Mouse (Mus musculus): ENCODE measurements at regions not wholly inside any gene's neighbourhood (a gene's known extent, or its start where the extent isn't known, plus 50 kb on each side); places are given as distances from the start of the nearest gene placed in this dataset.
A peak's percentile ranks its signal among the peaks of the same experiment; 100 is the strongest.

- ATAC-seq (replicated peaks; ENCODE audit: poor library complexity): peak; percentile 68
Measured at GRCm38 (mm10) chr13:114672411-114672810, 145.6 kb upstream of the Mocs2 start.

- peak; percentile 43; the same call in 1 of the 2 replicates for ATAC-seq (replicated peaks; ENCODE audit: poor library complexity)
Measured at GRCm38 (mm10) chr13:114679703-114680378, 138.2 kb upstream of the Mocs2 start.

- ATAC-seq (replicated peaks; ENCODE audit: poor library complexity): peak; percentile 81
Measured at GRCm38 (mm10) chr13:114680379-114680733, 137.7 kb upstream of the Mocs2 start.

GRCm38 (mm10) chr13:114681196-114681595 is 136.8 kb upstream of the Mocs2 start:
- ATAC-seq (replicated peaks; ENCODE audit: poor library complexity): no peak

- peak; percentile 28 for ATAC-seq (replicated peaks; ENCODE audit: poor library complexity)
Measured at GRCm38 (mm10) chr13:114681887-114682286, 136.1 kb upstream of the Mocs2 start.

GRCm38 (mm10) chr13:114682891-114683290 is 135.1 kb upstream of the Mocs2 start:
- ATAC-seq (replicated peaks; ENCODE audit: poor library complexity): no peak

GRCm38 (mm10) chr13:114684298-114684697 is 133.7 kb upstream of the Mocs2 start:
- ATAC-seq (replicated peaks; ENCODE audit: poor library complexity): peak; percentile 49

GRCm38 (mm10) chr13:114685368-114685767 is 132.7 kb upstream of the Mocs2 start:
- no peak for ATAC-seq (replicated peaks; ENCODE audit: poor library complexity)

- no peak for ATAC-seq (replicated peaks; ENCODE audit: poor library complexity)
Measured at GRCm38 (mm10) chr13:114712601-114713000, 105.4 kb upstream of the Mocs2 start.

- ATAC-seq (replicated peaks; ENCODE audit: poor library complexity): no peak
Measured at GRCm38 (mm10) chr13:114719771-114720170, 98.3 kb upstream of the Mocs2 start.

- ATAC-seq (replicated peaks; ENCODE audit: poor library complexity): no peak
Measured at GRCm38 (mm10) chr13:114726828-114727227, 91.2 kb upstream of the Mocs2 start.

- ATAC-seq (replicated peaks; ENCODE audit: poor library complexity): peak; percentile 98
Measured at GRCm38 (mm10) chr13:114735066-114735465, 83.0 kb upstream of the Mocs2 start.

- ATAC-seq (replicated peaks; ENCODE audit: poor library complexity): no peak
Measured at GRCm38 (mm10) chr13:114736066-114736465, 82.0 kb upstream of the Mocs2 start.

- no peak for ATAC-seq (replicated peaks; ENCODE audit: poor library complexity)
Measured at GRCm38 (mm10) chr13:114742534-114742933, 75.5 kb upstream of the Mocs2 start.

- ATAC-seq (replicated peaks; ENCODE audit: poor library complexity): peak; percentile 94
Measured at GRCm38 (mm10) chr13:114745814-114746213, 72.2 kb upstream of the Mocs2 start.

- peak; percentile 99 for ATAC-seq (replicated peaks; ENCODE audit: poor library complexity)
Measured at GRCm38 (mm10) chr13:114757459-114757858, 60.6 kb upstream of the Mocs2 start.

- ATAC-seq (replicated peaks; ENCODE audit: poor library complexity): no peak
Measured at GRCm38 (mm10) chr13:114759886-114760285, 58.1 kb upstream of the Mocs2 start.

- no peak for ATAC-seq (replicated peaks; ENCODE audit: poor library complexity)
Measured at GRCm38 (mm10) chr13:114760901-114761300, 57.1 kb upstream of the Mocs2 start.

Measured in megakaryocyte progenitor cell, adult 5-6 weeks (primary cell).